Mouse (Mus musculus): ENCODE data around the gene Tnr. TPM values are rescaled to one million over a fixed set of nuclear protein-coding genes. Genes with fewer than 3 reads are reported as not detected.

Gene Tnr
- total and polyA plus RNA-seq, 3 experiments: 0.03 to 0.23 (median 0.06) TPM

- no peak for TF ChIP-seq POLR2A (IDR thresholded peaks at IDR 0.05; ENCODE audit: insufficient read depth, low read depth, low read length)
- H3K27ac ChIP-seq: no peak overlapping the region
- no peaks in the 10 kb centered on the region for H3K79me2 ChIP-seq (replicated peaks; ENCODE audit: control insufficient read depth, insufficient read depth, low read length)
- H3K4me1 ChIP-seq (ENCODE audit: control insufficient read depth, insufficient read depth, low read length): peaks cover 2% of the 10 kb centered on the region
- H3K4me3 ChIP-seq: no peak overlapping the region
- no peak overlapping the region for H3K9ac ChIP-seq (ENCODE audit: low read depth, low read length)
- intact Hi-C loops (cut with DNase I): loop anchor here (10.0 kb wide), 1 partner anchor 266 kb away; no protein-coding TSS in a partner anchor
- H3K36me3 ChIP-seq (ENCODE audit: control insufficient read depth, insufficient read depth, low read length): no peaks in the 10 kb centered on the region
- DNase-seq: peak; percentile 49 to 63
- H3K27me3 ChIP-seq (ENCODE audit: control insufficient read depth, insufficient read depth, low read length): no peaks in the 10 kb centered on the region
- WGBS: 17% methylated on average over 16 of the region's 16 CpGs
Observed at GRCm38 (mm10) chr1:159670629-159671150, 147.1 kb downstream of the Tnr start.

- Histone ChIP-seq H3K4me1 (ENCODE audit: control insufficient read depth, insufficient read depth, low read length) (peaks cover 2% of the 10 kb centered on the region), H3K36me3 (ENCODE audit: control insufficient read depth, insufficient read depth, low read length) (no peaks in the 10 kb centered on the region), H3K79me2 (replicated peaks; ENCODE audit: control insufficient read depth, insufficient read depth, low read length) (no peaks in the 10 kb centered on the region), H3K9ac (ENCODE audit: low read depth, low read length) (no peak overlapping the region), H3K27ac (no peak overlapping the region), H3K27me3 (ENCODE audit: control insufficient read depth, insufficient read depth, low read length) (no peaks in the 10 kb centered on the region), H3K4me3 (no peak overlapping the region)
- WGBS: 70% methylated on average over 8 of the region's 8 CpGs
- DNase-seq: no peak
- intact Hi-C loops (cut with DNase I): loop anchor here (10.0 kb wide), 1 partner anchor 266 kb away; no protein-coding TSS in a partner anchor
- TF ChIP-seq CTCF (IDR thresholded peaks at IDR 0.05) (no peak), POLR2A (IDR thresholded peaks at IDR 0.05; ENCODE audit: insufficient read depth, low read depth, low read length) (no peak), EP300 (IDR thresholded peaks at IDR 0.05; ENCODE audit: insufficient read depth, low read depth, low read length) (no peak)
Observed at GRCm38 (mm10) chr1:159671181-159671580, 147.6 kb downstream of the Tnr start.

- Histone ChIP-seq H3K9ac (ENCODE audit: low read depth, low read length) (no peak overlapping the region), H3K4me1 (ENCODE audit: control insufficient read depth, insufficient read depth, low read length) (peaks cover 2% of the 10 kb centered on the region), H3K36me3 (ENCODE audit: control insufficient read depth, insufficient read depth, low read length) (no peaks in the 10 kb centered on the region), H3K79me2 (replicated peaks; ENCODE audit: control insufficient read depth, insufficient read depth, low read length) (no peaks in the 10 kb centered on the region), H3K27ac (no peak overlapping the region), H3K27me3 (ENCODE audit: control insufficient read depth, insufficient read depth, low read length) (no peaks in the 10 kb centered on the region), H3K4me3 (no peak overlapping the region)
- TF ChIP-seq POLR2A (IDR thresholded peaks at IDR 0.05; ENCODE audit: insufficient read depth, low read depth, low read length) (no peak), EP300 (IDR thresholded peaks at IDR 0.05; ENCODE audit: insufficient read depth, low read depth, low read length) (no peak), CTCF (IDR thresholded peaks at IDR 0.05) (no peak)
- no peak for DNase-seq
- intact Hi-C loops (cut with DNase I): loop anchor here (10.0 kb wide), 1 partner anchor 269 kb away; no protein-coding TSS in a partner anchor
- WGBS: 66% methylated on average over 1 of the region's 1 CpGs
Observed at GRCm38 (mm10) chr1:159674240-159674639, 150.7 kb downstream of the Tnr start.

- peaks cover under 1% of the 10 kb centered on the region for H3K4me1 ChIP-seq (ENCODE audit: control insufficient read depth, insufficient read depth, low read length)
- TF ChIP-seq POLR2A (IDR thresholded peaks at IDR 0.05; ENCODE audit: insufficient read depth, low read depth, low read length) (no peak), CTCF (IDR thresholded peaks at IDR 0.05) (no peak), EP300 (IDR thresholded peaks at IDR 0.05; ENCODE audit: insufficient read depth, low read depth, low read length) (no peak)
- H3K27ac ChIP-seq: no peak overlapping the region
- DNase-seq: no peak
- H3K4me3 ChIP-seq: no peak overlapping the region
- H3K27me3 ChIP-seq (ENCODE audit: control insufficient read depth, insufficient read depth, low read length): no peaks in the 10 kb centered on the region
- no peaks in the 10 kb centered on the region for H3K36me3 ChIP-seq (ENCODE audit: control insufficient read depth, insufficient read depth, low read length)
- no peak overlapping the region for H3K9ac ChIP-seq (ENCODE audit: low read depth, low read length)
- intact Hi-C loops (cut with DNase I): loop anchor here (10.0 kb wide), 1 partner anchor 271 kb away; no protein-coding TSS in a partner anchor
- WGBS: 62% methylated on average over 4 of the region's 4 CpGs
- H3K79me2 ChIP-seq (replicated peaks; ENCODE audit: control insufficient read depth, insufficient read depth, low read length): no peaks in the 10 kb centered on the region
Observed at GRCm38 (mm10) chr1:159675472-159675871, 151.9 kb downstream of the Tnr start.

GRCm38 (mm10) chr1:159678221-159678935, 154.8 kb downstream of the Tnr start:
- no peak overlapping the region for H3K27ac ChIP-seq
- 36% methylated on average over 10 of the region's 10 CpGs for WGBS
- no peaks in the 10 kb centered on the region for H3K79me2 ChIP-seq (replicated peaks; ENCODE audit: control insufficient read depth, insufficient read depth, low read length)
- H3K9ac ChIP-seq (ENCODE audit: low read depth, low read length): no peak overlapping the region
- H3K36me3 ChIP-seq (ENCODE audit: control insufficient read depth, insufficient read depth, low read length): no peaks in the 10 kb centered on the region
- intact Hi-C loops (cut with DNase I): loop anchor here (10.0 kb wide), 1 partner anchor 274 kb away; no protein-coding TSS in a partner anchor
- no peak overlapping the region for H3K4me3 ChIP-seq
- DNase-seq: peak in 1 of 2 experiments; percentile 35
- no peaks in the 10 kb centered on the region for H3K27me3 ChIP-seq (ENCODE audit: control insufficient read depth, insufficient read depth, low read length)
- H3K4me1 ChIP-seq (ENCODE audit: control insufficient read depth, insufficient read depth, low read length): no peaks in the 10 kb centered on the region
- TF ChIP-seq POLR2A (IDR thresholded peaks at IDR 0.05; ENCODE audit: insufficient read depth, low read depth, low read length): no peak
- TF ChIP-seq EP300 (IDR thresholded peaks at IDR 0.05; ENCODE audit: insufficient read depth, low read depth, low read length): no peak
- TF ChIP-seq CTCF (IDR thresholded peaks at IDR 0.05): no peak

GRCm38 (mm10) chr1:159681252-159681651, 157.7 kb downstream of the Tnr start:
- TF ChIP-seq CTCF (IDR thresholded peaks at IDR 0.05) (no peak), EP300 (IDR thresholded peaks at IDR 0.05; ENCODE audit: insufficient read depth, low read depth, low read length) (no peak), POLR2A (IDR thresholded peaks at IDR 0.05; ENCODE audit: insufficient read depth, low read depth, low read length) (no peak)
- H3K79me2 ChIP-seq (replicated peaks; ENCODE audit: control insufficient read depth, insufficient read depth, low read length): no peaks in the 10 kb centered on the region
- 64% methylated on average over 2 of the region's 2 CpGs for WGBS

More at GRCm38 (mm10) chr1:159681252-159681651, 157.7 kb downstream of the Tnr start:
- Histone ChIP-seq H3K9ac (ENCODE audit: low read depth, low read length) (no peak overlapping the region), H3K4me1 (ENCODE audit: control insufficient read depth, insufficient read depth, low read length) (no peaks in the 10 kb centered on the region), H3K36me3 (ENCODE audit: control insufficient read depth, insufficient read depth, low read length) (no peaks in the 10 kb centered on the region), H3K27me3 (ENCODE audit: control insufficient read depth, insufficient read depth, low read length) (no peaks in the 10 kb centered on the region), H3K4me3 (no peak overlapping the region), H3K27ac (no peak overlapping the region)
- intact Hi-C loops (cut with DNase I): no loop called here
- DNase-seq: no peak
